Mouse (Mus musculus): ENCODE data around the gene Fuca1. TPM values are rescaled to one million over a fixed set of nuclear protein-coding genes. Genes with fewer than 3 reads are reported as not detected.

Gene Fuca1
- total RNA-seq, 2 experiments from 2014 or later: 44.2 to 47.1 TPM

DNA sequence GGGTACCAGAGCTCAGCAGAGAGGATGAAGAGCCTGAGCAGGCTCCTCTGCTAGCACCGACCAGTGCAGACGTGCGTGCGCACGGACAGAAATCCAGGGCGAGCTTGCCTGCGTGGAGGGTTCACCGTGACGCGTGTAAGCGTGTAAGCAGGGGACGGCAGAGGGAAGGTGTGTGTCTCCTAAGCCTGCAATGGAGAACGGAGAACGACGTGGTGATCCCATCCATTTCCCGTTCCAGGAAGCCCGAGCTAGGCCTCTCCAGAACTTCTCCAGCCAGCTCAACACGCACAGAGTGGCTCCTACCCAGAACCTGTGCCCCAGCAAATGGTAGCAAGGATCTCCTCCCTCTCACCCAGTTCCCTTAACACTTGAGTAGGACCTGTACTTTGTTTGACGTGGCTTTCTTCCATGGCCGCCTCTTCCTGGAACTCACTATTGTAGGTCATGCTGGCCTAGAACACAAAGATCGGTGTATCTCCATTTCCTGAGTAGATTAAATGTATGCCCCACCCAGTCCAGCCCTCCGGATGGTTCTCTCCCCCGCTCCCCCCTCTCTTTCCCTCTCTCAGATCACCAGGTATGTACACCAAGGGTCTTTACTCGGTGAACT is 32.0 kb upstream of the Fuca1 start:
- no peak for DNase-seq (ENCODE audit: low spot score in 2 of 2)

DNA sequence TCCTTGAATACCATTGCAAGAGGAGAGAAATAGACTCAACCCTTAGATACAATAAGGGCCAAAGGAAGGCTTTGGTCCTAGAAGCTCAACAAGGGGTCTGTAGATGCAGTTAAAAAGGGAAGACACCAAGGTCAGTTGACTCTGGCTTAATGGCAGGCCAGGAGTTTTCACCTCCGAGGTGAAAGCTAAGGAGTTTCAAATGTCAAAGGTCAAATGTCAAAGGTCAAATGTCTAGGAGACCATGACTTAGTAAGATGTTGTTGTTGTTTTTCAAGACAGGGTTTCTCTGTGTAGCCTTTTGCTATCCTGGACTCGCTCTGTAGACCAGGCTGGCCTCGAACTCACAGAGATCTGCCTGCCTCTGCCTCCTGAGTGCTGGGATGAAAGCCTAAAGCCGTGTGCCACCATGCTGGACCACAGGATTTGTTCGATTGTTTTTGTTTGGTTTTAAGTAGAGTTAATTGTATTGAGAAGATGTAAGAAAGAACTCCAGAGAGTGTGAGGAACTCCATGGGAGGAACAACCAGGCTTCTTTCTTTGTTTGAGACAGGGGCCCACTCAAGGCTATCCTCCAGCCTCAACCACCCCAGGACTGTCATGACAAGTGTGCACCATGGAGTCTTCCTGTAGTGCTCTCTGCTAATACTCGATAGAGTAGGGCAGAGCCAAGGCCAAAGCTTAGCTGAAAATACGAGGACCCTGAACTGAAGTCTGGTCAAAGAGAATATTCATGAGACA is 31.2 kb upstream of the Fuca1 start:
- no peak for DNase-seq (ENCODE audit: low spot score in 2 of 2)

DNA sequence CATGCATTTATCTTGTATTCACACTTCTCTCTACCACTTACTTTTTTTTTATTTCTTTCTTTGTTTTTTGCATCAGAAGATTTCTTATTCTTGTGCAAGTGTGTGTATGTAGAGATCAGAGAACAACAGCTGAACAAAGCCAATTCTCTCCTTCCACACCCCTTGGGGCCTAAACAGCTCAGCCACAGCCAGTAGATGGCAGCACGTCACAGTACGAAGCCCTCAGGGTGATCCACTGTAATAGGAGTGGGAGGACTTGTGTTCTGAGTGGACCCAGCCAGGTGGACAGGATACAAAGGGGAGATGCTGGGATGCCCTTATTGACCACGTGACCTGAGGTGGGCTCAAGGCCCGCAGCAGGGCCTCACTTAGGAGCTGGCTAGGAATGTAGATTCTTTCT is 30.7 kb upstream of the Fuca1 start:
- DNase-seq (ENCODE audit: low spot score in 2 of 2): peak; percentile 46 to 78

- DNase-seq (ENCODE audit: low spot score in 2 of 2): no peak
These were observed 29.0 kb upstream of the Fuca1 start for GRCm38 (mm10) chr4:135891539-135891938.

GRCm38 (mm10) chr4:135892884-135893283 is 27.7 kb upstream of the Fuca1 start:
- DNase-seq (ENCODE audit: low spot score in 2 of 2): no peak

GRCm38 (mm10) chr4:135895071-135895571 is 25.4 kb upstream of the Fuca1 start, which contains the start of gene Cnr2:
Cnr2 (plus strand) TSS chr4:135895394.
- DNase-seq (ENCODE audit: low spot score in 2 of 2): no peak

- DNase-seq (ENCODE audit: low spot score in 2 of 2): no peak
These were observed 24.4 kb upstream of the Fuca1 start for GRCm38 (mm10) chr4:135896157-135896556.

- DNase-seq (ENCODE audit: low spot score in 2 of 2): no peak
These were observed 22.0 kb upstream of the Fuca1 start for GRCm38 (mm10) chr4:135898380-135899049.

DNA sequence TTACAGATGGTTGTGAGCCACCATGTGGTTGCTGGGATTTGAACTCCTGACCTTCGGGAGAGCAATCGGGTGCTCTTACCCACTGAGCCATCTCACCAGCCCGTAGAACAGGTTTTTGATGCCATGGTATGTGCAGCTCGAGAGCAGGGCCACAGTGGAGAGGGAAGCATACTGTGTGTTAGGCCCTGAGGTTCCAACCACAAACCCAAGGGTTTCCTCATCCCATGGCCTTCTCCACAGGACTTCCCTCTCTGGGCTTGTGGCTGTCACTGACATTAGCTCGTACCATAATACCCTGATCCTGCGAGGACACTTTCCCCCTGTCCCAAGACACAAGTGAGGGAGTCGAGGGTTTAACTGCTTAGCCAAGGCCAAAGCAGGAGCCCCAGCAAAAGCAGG is 21.5 kb upstream of the Fuca1 start:
- no peak for DNase-seq (ENCODE audit: low spot score in 2 of 2)

DNA sequence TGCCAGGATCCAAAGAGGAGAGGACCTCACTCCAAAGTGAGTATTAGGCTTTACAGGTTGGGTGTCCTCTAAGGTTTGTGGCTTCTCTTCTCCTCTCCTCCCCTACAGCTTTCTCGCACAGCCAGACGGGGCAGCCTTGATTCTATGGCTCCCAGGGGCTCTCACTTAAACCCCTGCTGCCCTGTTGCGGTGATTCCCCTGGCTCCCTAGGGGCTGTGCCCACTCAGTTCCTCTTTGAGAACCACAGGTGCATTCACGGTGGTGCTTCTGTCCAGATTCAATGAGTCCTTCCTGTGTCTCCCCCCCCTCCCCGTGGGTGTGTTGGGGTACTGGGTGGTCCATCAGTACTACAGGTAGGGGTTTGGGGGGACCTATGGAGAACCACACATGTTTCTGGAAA is 20.5 kb upstream of the Fuca1 start:
- no peak for DNase-seq (ENCODE audit: low spot score in 2 of 2)

DNA sequence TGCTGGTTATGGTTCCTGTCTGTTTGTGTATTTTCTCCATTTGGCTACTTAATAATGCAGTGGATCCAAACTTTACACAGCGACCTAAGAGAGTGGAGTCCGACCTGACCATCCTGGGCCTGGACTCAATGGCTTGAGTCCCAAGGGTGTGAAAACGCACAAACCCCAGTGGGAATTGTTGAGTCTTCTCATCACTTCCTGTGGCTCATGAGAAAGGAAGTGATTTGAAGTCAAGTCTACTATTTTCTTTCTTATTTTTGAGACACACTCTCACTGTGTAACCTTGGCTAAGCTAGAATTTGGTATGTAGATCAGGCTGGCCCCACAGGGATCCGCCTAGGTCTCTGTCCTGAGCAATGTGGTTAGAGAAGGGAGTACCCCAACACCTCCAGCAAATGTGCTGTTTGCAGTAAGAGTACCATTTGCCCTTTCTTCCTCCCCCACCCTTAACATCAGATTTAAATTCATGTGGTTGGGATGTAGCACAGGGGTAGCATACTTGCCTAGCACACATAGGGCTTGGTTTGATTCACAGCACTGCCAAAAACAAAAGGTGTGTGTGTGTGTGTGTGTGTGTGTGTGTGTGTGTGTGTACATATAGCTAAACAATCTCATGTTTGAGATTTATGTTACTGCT is 17.8 kb upstream of the Fuca1 start:
- no peak for DNase-seq (ENCODE audit: low spot score in 2 of 2)

GRCm38 (mm10) chr4:135904810-135905209 is 15.7 kb upstream of the Fuca1 start:
- DNase-seq (ENCODE audit: low spot score in 2 of 2): no peak

GRCm38 (mm10) chr4:135906633-135907032 is 13.9 kb upstream of the Fuca1 start:
- no peak for DNase-seq (ENCODE audit: low spot score in 2 of 2)

DNA sequence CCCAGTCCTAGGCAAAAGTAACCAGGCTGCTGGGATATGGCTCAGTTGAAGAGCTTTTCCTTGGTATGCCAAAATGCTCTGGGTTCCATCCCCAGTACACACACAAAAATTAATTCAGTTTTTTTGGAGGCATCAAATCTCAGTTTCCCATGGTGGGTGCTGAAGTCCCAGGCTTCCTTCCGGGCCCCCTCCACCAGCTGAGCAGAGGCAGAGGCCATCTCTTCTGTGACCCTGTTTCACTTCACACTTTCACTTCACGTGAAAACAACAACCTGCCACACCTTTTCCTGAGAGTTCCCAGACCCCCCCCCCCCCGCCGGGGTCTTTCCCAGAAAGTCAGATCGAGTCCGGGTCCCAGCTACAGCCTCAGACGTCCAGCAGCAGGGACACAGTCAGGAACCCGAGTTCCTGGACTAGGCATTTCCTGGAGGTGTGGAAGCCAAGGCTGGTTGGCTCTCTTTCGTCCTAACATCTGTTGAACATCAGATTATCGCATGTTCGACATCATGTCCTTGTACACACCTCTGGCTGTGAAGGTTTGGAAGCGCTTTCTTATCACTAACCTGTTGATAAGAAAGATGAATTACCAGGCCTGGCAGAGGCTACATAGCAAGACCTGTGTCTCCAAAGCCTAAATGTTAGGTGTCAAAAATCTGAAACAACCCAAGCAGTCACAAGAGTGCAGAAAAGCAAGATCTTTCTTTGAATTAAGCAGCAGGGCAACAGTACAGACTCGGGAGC is 11.0 kb upstream of the Fuca1 start:
- no peak for DNase-seq (ENCODE audit: low spot score in 2 of 2)

DNA sequence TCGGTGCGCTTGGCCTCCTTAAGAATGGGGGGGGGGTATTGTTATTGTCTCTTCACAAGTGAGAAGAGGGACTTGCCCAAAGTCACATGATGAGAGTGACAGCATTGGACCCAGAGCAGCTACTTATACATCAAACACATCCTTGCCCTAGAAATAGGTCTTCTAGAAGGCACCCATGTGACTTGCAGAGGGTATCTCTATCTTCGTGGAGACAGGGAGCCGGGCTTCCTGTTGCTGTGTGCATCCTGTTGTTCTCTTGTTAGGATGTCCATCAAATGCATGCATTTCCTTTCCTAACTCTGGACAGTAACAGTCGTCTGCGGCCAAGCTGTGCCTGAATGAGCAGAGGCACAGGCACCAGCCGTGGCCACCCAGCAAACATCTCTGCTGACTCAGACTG is 9.0 kb upstream of the Fuca1 start:
- no peak for DNase-seq (ENCODE audit: low spot score in 2 of 2)

DNA sequence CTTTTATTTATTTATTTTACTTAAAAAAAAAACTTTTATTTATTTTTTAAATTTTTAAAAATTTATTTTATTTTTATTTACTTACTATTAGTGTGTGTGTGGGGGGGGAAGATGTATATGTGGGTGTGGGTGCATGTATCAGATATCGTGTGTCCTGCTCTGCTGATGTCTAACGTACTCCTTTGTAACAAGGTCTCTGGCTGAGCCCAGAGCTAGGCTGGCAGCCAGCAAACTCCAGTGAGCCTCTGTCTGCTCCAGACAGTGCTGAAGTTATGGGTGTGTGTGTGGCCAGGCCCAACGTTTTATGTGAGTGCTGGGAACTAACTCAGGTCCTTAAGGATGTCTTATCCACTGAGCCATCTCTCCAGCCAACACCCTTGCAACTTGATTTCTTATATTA is 8.4 kb upstream of the Fuca1 start:
- no peak for DNase-seq (ENCODE audit: low spot score in 2 of 2)

- DNase-seq (ENCODE audit: low spot score in 2 of 2): no peak
These were observed 7.7 kb upstream of the Fuca1 start for GRCm38 (mm10) chr4:135912835-135913234.

DNA sequence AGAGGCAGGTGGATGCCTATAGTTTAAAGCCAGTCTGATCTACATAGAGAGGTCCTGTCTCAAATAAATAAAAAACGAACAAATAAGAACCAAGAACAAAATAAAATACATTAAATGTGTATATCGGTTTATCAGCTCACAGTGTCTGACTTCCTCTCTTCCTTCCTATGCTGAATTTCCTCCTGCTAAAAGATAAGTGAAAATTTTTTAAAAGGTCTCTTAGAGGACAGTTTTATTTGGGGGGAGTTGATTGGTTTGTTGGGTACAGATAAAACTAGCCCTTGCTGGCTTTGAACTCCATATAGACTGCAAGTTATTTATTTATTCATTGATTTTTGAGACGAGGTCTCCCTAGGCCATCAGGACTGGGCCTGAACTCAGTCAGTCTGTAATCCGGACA is 7.1 kb upstream of the Fuca1 start:
- no peak for DNase-seq (ENCODE audit: low spot score in 2 of 2)

DNA sequence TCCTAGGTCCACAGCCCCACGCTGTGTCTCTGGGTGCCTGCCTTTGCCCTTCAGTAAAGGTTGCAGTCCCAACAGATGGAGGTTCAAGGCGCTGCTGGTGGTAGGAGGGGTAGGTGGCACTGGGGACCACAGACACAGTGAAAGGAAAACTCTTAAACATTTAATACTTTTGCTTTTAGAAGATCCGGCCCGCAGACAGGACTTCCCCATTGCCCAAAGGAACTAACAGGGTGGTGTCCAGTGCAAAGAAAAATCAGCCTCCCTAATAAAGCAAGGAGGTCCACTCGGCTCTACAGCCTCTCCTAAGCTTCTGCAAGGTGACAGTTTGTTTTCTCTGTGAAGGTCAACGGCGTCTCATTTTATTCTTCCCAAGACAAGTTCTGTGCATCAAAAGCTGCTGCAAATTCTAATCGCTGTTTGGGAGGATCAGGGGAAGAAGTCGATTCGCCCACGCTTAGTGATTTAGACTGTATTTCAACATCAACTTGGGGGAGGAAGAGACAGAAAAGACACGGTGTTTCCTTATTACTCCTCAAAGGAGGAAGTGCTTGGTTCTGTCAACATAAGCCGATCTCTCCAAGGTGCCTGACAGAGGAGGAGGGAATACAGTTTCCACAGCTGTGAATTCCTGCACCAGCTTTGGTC is 1.8 kb upstream of the Fuca1 start:
- DNase-seq (ENCODE audit: low spot score in 2 of 2): no peak

GRCm38 (mm10) chr4:135919280-135919639 is 1.3 kb upstream of the Fuca1 start:
- no peak for DNase-seq (ENCODE audit: low spot score in 2 of 2)
